9 mouse cellular contexts compared by ENCODE assay signal in the genomic region with DNA sequence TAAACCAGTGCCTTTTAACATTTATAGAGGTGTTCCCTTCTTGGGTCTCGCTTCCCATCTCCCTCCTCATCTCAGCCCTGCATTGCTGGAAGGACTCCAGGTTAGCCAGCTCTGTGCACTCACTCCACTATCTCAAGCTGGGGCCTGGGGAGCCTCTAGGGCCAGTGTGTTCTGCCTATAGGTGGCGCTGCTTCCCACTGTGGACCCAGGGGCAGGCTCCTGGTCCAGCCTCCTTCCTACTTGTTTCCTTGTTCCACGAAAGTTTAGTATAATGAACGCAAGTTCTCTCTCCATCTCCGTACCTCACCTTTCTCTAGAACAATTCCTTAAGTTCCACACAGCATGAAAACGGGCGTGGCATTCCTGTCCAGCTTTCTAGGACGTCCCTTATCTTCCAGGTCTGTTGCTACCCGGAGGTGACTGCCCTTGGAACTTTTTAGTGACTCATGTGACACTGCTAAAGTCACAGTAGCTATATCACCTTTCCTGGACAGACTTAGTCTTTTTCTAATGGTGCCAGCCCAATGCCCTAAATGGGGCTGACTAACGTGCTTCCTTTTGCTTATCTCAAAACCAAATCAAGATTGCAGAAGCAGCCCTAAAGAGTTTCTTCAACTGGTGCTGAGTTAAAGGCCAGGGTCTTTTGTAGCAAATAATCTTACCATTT. TPM values are rescaled to one million over a fixed set of nuclear protein-coding genes. Genes with fewer than 3 reads are reported as not detected.
DNase-seq lines count a peak whose midpoint lies in the region; TF ChIP-seq lines count a peak whose summit lies in the region.
"Had no signal": no experiment of that assay in that cellular context is flagged by ENCODE, and none has a peak within 500 bp of the region (broad histone marks: within the 10 kb centered on the region; RNA-seq: fewer than 3 reads in every experiment).

No protein-coding gene starts in this region.

- TF ChIP-seq CTCF in ES-Bruce4 (IDR thresholded peaks at IDR 0.05; ENCODE audit: low read depth, low read length): peak; percentile 96
- peak; percentile 78 for TF ChIP-seq CTCF in lung, adult 2 months (IDR thresholded peaks at IDR 0.05; ENCODE audit: insufficient read depth, low read length)

- peak; percentile 74 for DNase-seq in brain, adult 2 months (ENCODE audit: low read depth, low spot score)
- peak; percentile 64 for DNase-seq in forebrain, embryonic 10.5 days (ENCODE audit: extremely low spot score, low spot score)
- peak; percentile 82 to 87 for DNase-seq in heart, postnatal 14 days
- DNase-seq in layer of hippocampus, adult 18-20 months (ENCODE audit: low spot score in 2 of 2): peak; percentile 51 to 82
- peak; percentile 66 for DNase-seq in lung, adult 2 months
- DNase-seq in ovary, postnatal 10 days (ENCODE audit: low spot score): peak; percentile 25
- DNase-seq in thymus, postnatal 14 days: peak; percentile 67

- H3K4me3 ChIP-seq in ES-Bruce4 (ENCODE audit: low read depth, low read length): no peak overlapping the region
- no peak overlapping the region for H3K4me3 ChIP-seq in forebrain, embryonic 10.5 days
- H3K4me3 ChIP-seq in lung, adult 2 months (replicated peaks; ENCODE audit: extremely low read depth, low read depth, low read length): no peak overlapping the region

- WGBS in forebrain, embryonic 10.5 days: 37% methylated on average over 10 of the region's 10 CpGs
- 20% methylated on average over 10 of the region's 10 CpGs for WGBS in lung, adult 2 months

- no peak overlapping the region for H3K27ac ChIP-seq in ES-Bruce4 (ENCODE audit: insufficient read depth, low read length)
- no peak overlapping the region for H3K27ac ChIP-seq in forebrain, embryonic 10.5 days

- peaks cover under 1% of the 10 kb centered on the region; the same call in 1 of the 2 replicates for H3K36me3 ChIP-seq in ES-Bruce4 (ENCODE audit: control insufficient read depth, insufficient read depth, low read length, poor library complexity, severe bottlenecking)
- peaks cover 21% of the 10 kb centered on the region for H3K36me3 ChIP-seq in forebrain, embryonic 10.5 days (replicated peaks)

- no peaks in the 10 kb centered on the region for H3K9me3 ChIP-seq in ES-Bruce4 (replicated peaks; ENCODE audit: control insufficient read depth, insufficient read depth, low read length, poor library complexity, severe bottlenecking)
- no peaks in the 10 kb centered on the region for H3K9me3 ChIP-seq in forebrain, embryonic 10.5 days

- no peak for TF ChIP-seq POLR2A in ES-Bruce4 (IDR thresholded peaks at IDR 0.05; ENCODE audit: insufficient read depth, low read length)
- TF ChIP-seq POLR2A in lung, adult 2 months (IDR thresholded peaks at IDR 0.05; ENCODE audit: borderline replicate concordance, extremely low read depth, low read depth, low read length): no peak

- H3K27me3 ChIP-seq in ES-Bruce4 (ENCODE audit: control insufficient read depth, insufficient read depth, low read length, poor library complexity, severe bottlenecking): no peaks in the 10 kb centered on the region
- no peaks in the 10 kb centered on the region for H3K27me3 ChIP-seq in forebrain, embryonic 10.5 days (ENCODE audit: poor library complexity, severe bottlenecking)

- intact Hi-C loops in heart, postnatal 14 days (cut with DNase I): no loop called here

- no peak overlapping the region for H3K9ac ChIP-seq in ES-Bruce4 (ENCODE audit: low read depth, poor library complexity, severe bottlenecking)

- H3K4me1 ChIP-seq in ES-Bruce4 (ENCODE audit: control insufficient read depth, insufficient read depth, low read length): no peaks in the 10 kb centered on the region
- H3K4me1 ChIP-seq in forebrain, embryonic 10.5 days: 0 out of 2 replicates have a peak, but pooled peaks cover 2% of the 10 kb centered on the region
- H3K4me1 ChIP-seq in lung, adult 2 months (ENCODE audit: control insufficient read depth, insufficient read depth, low read length): no peaks in the 10 kb centered on the region

- no peak for TF ChIP-seq EP300 in ES-Bruce4 (IDR thresholded peaks at IDR 0.05; ENCODE audit: insufficient read depth, low read depth, low read length)

RNA-seq across cellular contexts. Expression of a gene that starts 12.9 kb away (rescaled TPM):
- polyA plus RNA-seq in ES-Bruce4 (2011; ENCODE audit: insufficient read depth, insufficient read length, low read depth, missing spikeins): 108 and 113 TPM in 2 replicates
- polyA plus RNA-seq in forebrain, embryonic 10.5 days (2016; fragmentation: Nextera tagmentation; extraction: Ambion mirVana): 195 and 203 TPM in 2 replicates
- total RNA-seq in heart, postnatal 14 days (2021): 10 to 100 TPM; 53.0 to 57.9 TPM
- 100 to 1,000 TPM; 177 to 198 TPM for total RNA-seq in layer of hippocampus, adult 18-20 months (2021)
- polyA plus RNA-seq in lung, adult 2 months (2012; rRNA removed): 90.4 and 99.5 TPM in 2 replicates

RNA-seq across cellular contexts. Expression of a gene that starts 13.1 kb away (rescaled TPM):
- 3.0 and 5.4 TPM in 2 replicates for polyA plus RNA-seq in ES-Bruce4 (2011; ENCODE audit: insufficient read depth, insufficient read length, low read depth, missing spikeins)
- polyA plus RNA-seq in forebrain, embryonic 10.5 days (2016; fragmentation: Nextera tagmentation; extraction: Ambion mirVana): 29.1 TPM in 2 replicates
- 10 to 100 TPM; 51.7 to 51.8 TPM for total RNA-seq in heart, postnatal 14 days (2021)
- total RNA-seq in layer of hippocampus, adult 18-20 months (2021): 100 to 1,000 TPM; 114 to 119 TPM
- polyA plus RNA-seq in lung, adult 2 months (2012; rRNA removed): 26.5 and 35.7 TPM in 2 replicates

RNA-seq across cellular contexts. Expression of a gene that starts 20.8 kb away (rescaled TPM):
- polyA plus RNA-seq in ES-Bruce4 (2011; ENCODE audit: insufficient read depth, insufficient read length, low read depth, missing spikeins): 1.4 and 1.6 TPM in 2 replicates
- 2.1 and 2.7 TPM in 2 replicates for polyA plus RNA-seq in forebrain, embryonic 10.5 days (2016; fragmentation: Nextera tagmentation; extraction: Ambion mirVana)
- 1 to 10 TPM; 3.9 to 5.1 TPM for total RNA-seq in heart, postnatal 14 days (2021)
- total RNA-seq in layer of hippocampus, adult 18-20 months (2021): 1 to 10 TPM; 2.7 to 3.4 TPM
- 10.8 and 14.4 TPM in 2 replicates for polyA plus RNA-seq in lung, adult 2 months (2012; rRNA removed)

RNA-seq across cellular contexts. Expression of a gene that starts 28.9 kb away (rescaled TPM):
- not detected in 2 replicates for polyA plus RNA-seq in ES-Bruce4 (2011; ENCODE audit: insufficient read depth, insufficient read length, low read depth, missing spikeins)
- not detected in 2 replicates for polyA plus RNA-seq in forebrain, embryonic 10.5 days (2016; fragmentation: Nextera tagmentation; extraction: Ambion mirVana)
- not detected for total RNA-seq in heart, postnatal 14 days (2021)
- total RNA-seq in layer of hippocampus, adult 18-20 months (2021): not detected
- 0.16 and 0.46 TPM in 2 replicates for polyA plus RNA-seq in lung, adult 2 months (2012; rRNA removed)
- polyA plus RNA-seq: frontal cortex, adult 2 months had no signal

Comparison
In these comparisons a context has a peak if more than half of its experiments do, and no peak if none do; other contexts are left out.
1. DNase-seq: peak in every context shown above with its lines; median percentile 84 in heart, postnatal 14 days; 74 in brain, adult 2 months; 67 in thymus, postnatal 14 days; 66 in layer of hippocampus, adult 18-20 months; 66 in lung, adult 2 months; 64 in forebrain, embryonic 10.5 days; 25 in ovary, postnatal 10 days.